Mouse (Mus musculus): ENCODE data around the gene Vax1. TPM values are rescaled to one million over a fixed set of nuclear protein-coding genes. Genes with fewer than 3 reads are reported as not detected.

The Vax1 gene
- polyA plus RNA-seq, 1 experiment from 2014 or later = 1.7 TPM

GRCm38 (mm10) chr19:59129671-59130070, 40.2 kb downstream of the Vax1 start:
- DNase-seq (ENCODE audit: low spot score) = no peak
- H3K36me3 ChIP-seq (replicated peaks) = no peaks in the 10 kb centered on the region
- peaks cover 12% of the 10 kb centered on the region; the same call in 1 of the 2 replicates for H3K4me1 ChIP-seq
- H3K27ac ChIP-seq (replicated peaks) = no peak overlapping the region
- H3K4me3 ChIP-seq = no peak overlapping the region
- H3K27me3 ChIP-seq (replicated peaks; ENCODE audit: low read depth, poor library complexity, severe bottlenecking) = peaks cover 24% of the 10 kb centered on the region
- no peaks in the 10 kb centered on the region for H3K9me3 ChIP-seq
- 74% methylated on average over 2 of the region's 2 CpGs for WGBS

- Histone ChIP-seq H3K9me3 (no peaks in the 10 kb centered on the region), H3K27me3 (replicated peaks; ENCODE audit: low read depth, poor library complexity, severe bottlenecking) (peaks cover 23% of the 10 kb centered on the region), H3K36me3 (replicated peaks) (no peaks in the 10 kb centered on the region), H3K4me1 (peaks cover 12% of the 10 kb centered on the region; the same call in 1 of the 2 replicates), H3K4me3 (no peak overlapping the region), H3K27ac (replicated peaks) (no peak overlapping the region)
- WGBS = 80% methylated on average over 8 of the region's 8 CpGs
- DNase-seq (ENCODE audit: low spot score) = no peak
Measured at GRCm38 (mm10) chr19:59128531-59129204, 41.2 kb downstream of the Vax1 start.

GRCm38 (mm10) chr19:59127424-59127823, 42.4 kb downstream of the Vax1 start:
- no peak overlapping the region for H3K27ac ChIP-seq (replicated peaks)
- H3K36me3 ChIP-seq (replicated peaks) = no peaks in the 10 kb centered on the region
- WGBS = 92% methylated on average over 3 of the region's 3 CpGs
- H3K27me3 ChIP-seq (replicated peaks; ENCODE audit: low read depth, poor library complexity, severe bottlenecking) = peaks cover 23% of the 10 kb centered on the region
- no peaks in the 10 kb centered on the region for H3K9me3 ChIP-seq
- no peak overlapping the region for H3K4me3 ChIP-seq
- no peak for DNase-seq (ENCODE audit: low spot score)
- H3K4me1 ChIP-seq = peaks cover 7% of the 10 kb centered on the region; the same call in 1 of the 2 replicates

Other genes starting within 250 kb of the Vax1 start
- gene Eno4, start 226.6 kb downstream of the Vax1 start, polyA plus RNA-seq (2016; fragmentation: Nextera tagmentation; extraction: Ambion mirVana) = 1.1 TPM in 2 replicates
- 8.1 TPM in 2 replicates for gene Hspa12a, start 226.4 kb downstream of the Vax1 start, polyA plus RNA-seq (2016; fragmentation: Nextera tagmentation; extraction: Ambion mirVana)
- gene Shtn1, start 94.0 kb downstream of the Vax1 start, polyA plus RNA-seq (2016; fragmentation: Nextera tagmentation; extraction: Ambion mirVana) = 2.6 and 3.0 TPM in 2 replicates
- 0.04 TPM in 1 of 2 replicates, not detected in the other for gene Kcnk18, start 49.2 kb upstream of the Vax1 start, polyA plus RNA-seq (2016; fragmentation: Nextera tagmentation; extraction: Ambion mirVana)
- gene Slc18a2, start 90.8 kb upstream of the Vax1 start, polyA plus RNA-seq (2016; fragmentation: Nextera tagmentation; extraction: Ambion mirVana) = 11.2 and 12.8 TPM in 2 replicates
- 7.5 and 33.5 TPM in 2 replicates for gene Rps12-ps3, start 152.2 kb upstream of the Vax1 start, polyA plus RNA-seq (2016; fragmentation: Nextera tagmentation; extraction: Ambion mirVana)
- 9.8 and 10.7 TPM in 2 replicates for gene Pdzd8, start 175.7 kb upstream of the Vax1 start, polyA plus RNA-seq (2016; fragmentation: Nextera tagmentation; extraction: Ambion mirVana)

Data from embryonic facial prominence, embryonic 10.5 days (tissue).